Mouse (Mus musculus) MEL (cell line): ENCODE measurements around the gene Acta1. TPM values are rescaled to one million over a fixed set of nuclear protein-coding genes. Genes with fewer than 3 reads are reported as not detected.

Experiments used
- DNase-seq: peaks from one replicate; pipeline ENCODE4 v3.0.0; 2011; ENCODE audit warnings: low read depth, low spot score
- H3K27ac ChIP-seq: 2 replicates; pipeline ENCODE4 v1.5.1; 2012; ENCODE audit warnings: low read depth, mild to moderate bottlenecking, control low read depth, low read length, moderate library complexity; ENCODE audit not compliant: control insufficient read depth
- H3K27me3 ChIP-seq, 2 experiments: fragments of 150-350 bp in 1 of 2; sonication (generic) in 1 of 2; 2 replicates each; pipeline ENCODE4 v1.6.1; 2012; ENCODE audit warnings: low read length in 2 of 2, mild to moderate bottlenecking in 2 of 2, improper control_type of control experiment in 1 of 2, moderate library complexity in 1 of 2; ENCODE audit not compliant: insufficient read depth in 2 of 2, control insufficient read depth in 1 of 2
- H3K36me3 ChIP-seq, 2 experiments: 2 replicates each; pipeline ENCODE4 v1.6.1; 2012 to 2014; ENCODE audit warnings: low read length in 2 of 2, improper control_type of control experiment in 1 of 2, inconsistent platforms in 1 of 2, mild to moderate bottlenecking in 1 of 2; ENCODE audit not compliant: insufficient read depth in 2 of 2, control insufficient read depth in 1 of 2
- H3K4me1 ChIP-seq, 2 experiments: fragments of 150-350 bp in 1 of 2; sonication (generic) in 1 of 2; 2 replicates each; pipeline ENCODE4 v1.6.1; 2012; ENCODE audit warnings: low read length in 2 of 2, improper control_type of control experiment in 1 of 2, mild to moderate bottlenecking in 1 of 2; ENCODE audit not compliant: insufficient read depth in 2 of 2, control insufficient read depth in 1 of 2
- H3K4me3 ChIP-seq, 2 experiments: fragments of 150-350 bp in 1 of 2; sonication (generic) in 1 of 2; 2 replicates each; pipeline ENCODE4 v1.5.1; 2012; ENCODE audit warnings: low read depth in 2 of 2, low read length in 2 of 2, mild to moderate bottlenecking in 2 of 2, moderate library complexity in 2 of 2, control low read depth in 1 of 2, improper control_type of control experiment in 1 of 2; ENCODE audit not compliant: control insufficient read depth in 1 of 2, insufficient read depth in 1 of 2
- H3K79me2 ChIP-seq: 2 replicates; pipeline ENCODE4 v1.6.1; 2012; ENCODE audit warnings: mild to moderate bottlenecking, low read length, moderate library complexity; ENCODE audit not compliant: control insufficient read depth, poor library complexity, insufficient read depth
- H3K9ac ChIP-seq: 2 replicates; pipeline ENCODE4 v1.6.1; 2012; ENCODE audit warnings: low read depth, mild to moderate bottlenecking, control low read depth, low read length, moderate library complexity; ENCODE audit not compliant: control insufficient read depth, poor library complexity, severe bottlenecking
- H3K9me3 ChIP-seq: fragments of 150-350 bp; sonication (generic); replicated peaks from 2 replicates; pipeline ENCODE4 v1.6.1; 2012; ENCODE audit warnings: mild to moderate bottlenecking, low read length, improper control_type of control experiment, moderate library complexity; ENCODE audit not compliant: insufficient read depth
- BHLHE40 ChIP-seq: IDR thresholded peaks from 2 replicates; pipeline ENCODE4 v1.6.1; 2012; ENCODE audit warnings: low read depth, mild to moderate bottlenecking, inconsistent platforms, low read length, improper control_type of control experiment, borderline replicate concordance
- CHD1 ChIP-seq: IDR thresholded peaks from 2 replicates; pipeline ENCODE4 v1.6.1; 2012; ENCODE audit warnings: low read depth, mild to moderate bottlenecking, inconsistent platforms, low read length, improper control_type of control experiment
- CTCF ChIP-seq, 3 experiments: IDR thresholded peaks in 2 of 3; conservative IDR thresholded peaks in 1 of 3; 2 replicates each; pipeline ENCODE4 v1.5.1; 2011 to 2012; ENCODE audit warnings: low read length in 3 of 3, low read depth in 2 of 3, mild to moderate bottlenecking in 2 of 3, improper control_type of control experiment in 1 of 3, inconsistent platforms in 1 of 3, mixed read lengths in 1 of 3, moderate library complexity in 1 of 3; ENCODE audit not compliant: control insufficient read depth in 1 of 3, insufficient read depth in 1 of 3, poor library complexity in 1 of 3, severe bottlenecking in 1 of 3
- ELF1 ChIP-seq: IDR thresholded peaks from 2 replicates; pipeline ENCODE4 v1.6.1; 2014; ENCODE audit warnings: low read depth, mild to moderate bottlenecking, inconsistent platforms, low read length, improper control_type of control experiment, moderate library complexity
- EP300 ChIP-seq, 2 experiments: IDR thresholded peaks; 2 replicates each; pipeline ENCODE4 v1.6.1; 2011; ENCODE audit warnings: improper control_type of control experiment in 2 of 2, low read length in 2 of 2, low read depth in 1 of 2, mild to moderate bottlenecking in 1 of 2
- ETS1 ChIP-seq: IDR thresholded peaks from 2 replicates; pipeline ENCODE4 v1.6.1; 2012; ENCODE audit warnings: low read depth, mild to moderate bottlenecking, inconsistent platforms, low read length, improper control_type of control experiment, moderate library complexity
- GABPA ChIP-seq: IDR thresholded peaks from 2 replicates; pipeline ENCODE4 v1.6.1; 2012; ENCODE audit warnings: low read depth, mild to moderate bottlenecking, inconsistent platforms, low read length, improper control_type of control experiment, moderate library complexity
- HCFC1 ChIP-seq: IDR thresholded peaks from 2 replicates; pipeline ENCODE4 v1.6.1; 2012; ENCODE audit warnings: low read depth, mild to moderate bottlenecking, inconsistent platforms, low read length, improper control_type of control experiment, moderate library complexity
- JUND ChIP-seq: IDR thresholded peaks from 2 replicates; pipeline ENCODE4 v1.6.1; 2011; ENCODE audit warnings: low read depth, mild to moderate bottlenecking, improper control_type of control experiment, low read length
- KAT2A ChIP-seq: conservative IDR thresholded peaks from 2 replicates; pipeline ENCODE4 v1.6.1; 2012; ENCODE audit warnings: low read depth, low read length, improper control_type of control experiment, inconsistent platforms
- MAFK ChIP-seq: IDR thresholded peaks from 2 replicates; pipeline ENCODE4 v1.6.1; 2011; ENCODE audit warnings: low read depth, mild to moderate bottlenecking, low read length, improper control_type of control experiment, borderline replicate concordance
- MAX ChIP-seq: IDR thresholded peaks from 2 replicates; pipeline ENCODE4 v1.6.1; 2011; ENCODE audit warnings: low read length, improper control_type of control experiment
- MAZ ChIP-seq: IDR thresholded peaks from 2 replicates; pipeline ENCODE4 v1.6.1; 2012; ENCODE audit warnings: low read depth, mild to moderate bottlenecking, inconsistent platforms, low read length, improper control_type of control experiment
- MXI1 ChIP-seq: IDR thresholded peaks from 2 replicates; pipeline ENCODE4 v1.6.1; 2011; ENCODE audit warnings: mild to moderate bottlenecking, low read depth, low read length, improper control_type of control experiment
- MYC ChIP-seq: IDR thresholded peaks from 2 replicates; pipeline ENCODE4 v1.6.1; 2011; ENCODE audit warnings: low read depth, mild to moderate bottlenecking, low read length, improper control_type of control experiment, moderate library complexity
- NRF1 ChIP-seq: IDR thresholded peaks from 2 replicates; pipeline ENCODE4 v1.6.1; 2014; ENCODE audit warnings: low read depth, mild to moderate bottlenecking, inconsistent platforms, low read length, improper control_type of control experiment, moderate library complexity; ENCODE audit not compliant: poor library complexity, insufficient read depth, severe bottlenecking
- POLR2AphosphoS5 ChIP-seq: IDR thresholded peaks from 2 replicates; pipeline ENCODE4 v1.6.1; 2012; ENCODE audit warnings: low read depth, borderline replicate concordance, mild to moderate bottlenecking, inconsistent platforms, low read length, moderate library complexity, mixed read lengths
- RAD21 ChIP-seq: IDR thresholded peaks from 2 replicates; pipeline ENCODE4 v1.6.1; 2011; ENCODE audit warnings: mild to moderate bottlenecking, low read depth, low read length, improper control_type of control experiment
- RCOR1 ChIP-seq: IDR thresholded peaks from 2 replicates; pipeline ENCODE4 v1.6.1; 2012; ENCODE audit warnings: low read depth, mild to moderate bottlenecking, inconsistent platforms, low read length, improper control_type of control experiment
- TAL1 ChIP-seq: IDR thresholded peaks from 2 replicates; pipeline ENCODE4 v1.6.1; 2012; ENCODE audit warnings: mild to moderate bottlenecking, inconsistent platforms, low read length, moderate library complexity, mixed read lengths
- USF1 ChIP-seq: IDR thresholded peaks from 2 replicates; pipeline ENCODE4 v1.6.1; 2014; ENCODE audit warnings: low read depth, mild to moderate bottlenecking, inconsistent platforms, low read length, improper control_type of control experiment, moderate library complexity
- ZKSCAN1 ChIP-seq: IDR thresholded peaks from 2 replicates; pipeline ENCODE4 v1.6.1; 2012; ENCODE audit warnings: low read depth, mild to moderate bottlenecking, inconsistent platforms, low read length, improper control_type of control experiment, moderate library complexity
- ZNF384 ChIP-seq: IDR thresholded peaks from 2 replicates; pipeline ENCODE4 v1.6.1; 2012; ENCODE audit warnings: low read depth, mild to moderate bottlenecking, inconsistent platforms, low read length, improper control_type of control experiment
- polyA plus RNA-seq, 2 experiments: library from polyadenylated mRNA; stranded (reverse) in 1 of 2; unstranded in 1 of 2; fragments of >175 nt in 1 of 2; fragments of >200 nt in 1 of 2; gene quantifications; 2 replicates each; pipeline versions ENCODE4 v1.2.1 to v1.2.4; 2012; ENCODE audit warnings: low replicate concordance in 2 of 2, low read depth in 1 of 2; ENCODE audit not compliant: insufficient read length in 2 of 2, insufficient read depth in 1 of 2, missing spikeins in 1 of 2
- total RNA-seq: library from RNA; depleted of rRNA; stranded (reverse); fragments of 300-350 nt; gene quantifications from 2 replicates; pipeline ENCODE4 v1.2.3, GENCODE M21; 2012

Gene Acta1
- total and polyA plus RNA-seq, 3 experiments = 0.23 to 0.32 TPM; not detected in 1

DNA sequence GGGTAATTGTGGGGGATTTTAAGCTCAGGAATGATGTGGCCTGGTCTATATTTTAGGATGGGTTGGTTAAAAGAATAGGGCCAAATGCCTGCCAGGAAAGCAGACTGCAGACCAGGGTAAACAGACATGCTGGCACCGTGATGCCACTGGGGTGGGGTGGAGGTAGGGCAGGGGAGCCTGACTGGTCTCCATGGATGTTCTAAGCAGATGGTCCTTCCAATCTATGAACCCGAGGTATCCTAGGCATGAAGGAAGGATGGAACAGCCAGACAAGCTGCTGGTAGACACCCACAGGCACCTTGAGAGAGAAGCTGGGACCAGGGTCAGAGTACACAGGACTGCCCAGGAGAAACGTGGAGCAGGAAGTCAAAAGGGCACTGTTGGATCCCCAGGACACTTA lies 47.0 kb downstream of the Acta1 start:
- H3K79me2 ChIP-seq = peaks cover 53% of the 10 kb centered on the region

DNA sequence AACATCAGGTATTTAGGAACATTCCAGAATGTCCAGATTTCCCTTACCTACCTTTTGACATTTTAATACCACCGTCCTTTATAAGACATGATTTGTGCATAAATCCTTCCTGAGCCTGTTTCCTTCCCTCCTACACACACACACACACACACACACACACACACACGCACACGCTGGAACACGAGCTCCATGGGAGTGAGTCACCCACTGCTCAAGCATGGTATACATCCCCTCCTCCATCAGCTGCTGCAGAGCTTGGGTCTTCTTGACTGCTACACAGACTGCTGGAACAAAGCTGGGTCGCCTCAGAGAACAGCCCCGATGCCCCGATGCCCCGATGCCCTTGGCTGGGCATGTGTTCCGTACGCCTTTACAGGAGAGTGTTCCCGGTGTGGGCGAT lies 48.0 kb downstream of the Acta1 start:
- no peaks in the 10 kb centered on the region for H3K9me3 ChIP-seq
- no peaks in the 10 kb centered on the region for H3K27me3 ChIP-seq
- no peak for DNase-seq
- TF ChIP-seq TAL1 = no peak
- TF ChIP-seq MAFK = no peak
- no peak for TF ChIP-seq MAZ
- TF ChIP-seq ETS1 = no peak
- no peak for TF ChIP-seq MYC
- no peak for TF ChIP-seq HCFC1
- no peak for TF ChIP-seq JUND
- no peak for TF ChIP-seq CTCF (IDR thresholded peaks at IDR 0.05 in 2 of 3, conservative IDR thresholded peaks at IDR 0.05 in 1 of 3; ENCODE audit: control insufficient read depth in 1 of 3, insufficient read depth in 1 of 3, low read depth in 2 of 3, low read length in 3 of 3, poor library complexity in 1 of 3, severe bottlenecking in 1 of 3)
- no peak for TF ChIP-seq POLR2AphosphoS5
- TF ChIP-seq ZNF384 = no peak
- TF ChIP-seq MAX = no peak
- TF ChIP-seq NRF1 = no peak
- TF ChIP-seq RCOR1 = no peak
- TF ChIP-seq CHD1 = no peak
- no peak for TF ChIP-seq BHLHE40
- no peak for TF ChIP-seq USF1
- TF ChIP-seq RAD21 = no peak
- no peak for TF ChIP-seq GABPA
- TF ChIP-seq ELF1 = no peak
- no peak for TF ChIP-seq MXI1
- H3K4me3 ChIP-seq = no peak overlapping the region
- H3K79me2 ChIP-seq = peaks cover 45% of the 10 kb centered on the region
- H3K9ac ChIP-seq = no peak overlapping the region
- H3K27ac ChIP-seq = no peak overlapping the region
- peaks cover 0 to 8% of the 10 kb centered on the region in 2 experiments; a peak in 1 of 4 replicates for H3K4me1 ChIP-seq
- peaks cover 2 to 3% of the 10 kb centered on the region in 2 experiments; a peak in 2 of 4 replicates for H3K36me3 ChIP-seq

More for the DNA sequence above, 47.0 kb downstream of the Acta1 start:
- H3K9me3 ChIP-seq = no peaks in the 10 kb centered on the region
- H3K27ac ChIP-seq = no peak overlapping the region
- TF ChIP-seq RAD21 (no peak), ELF1 (no peak), ZKSCAN1 (no peak), KAT2A (no peak), EP300 (IDR thresholded peaks at IDR 0.05; ENCODE audit: low read depth in 1 of 2, low read length in 2 of 2) (no peak), TAL1 (no peak)
- no peak overlapping the region for H3K9ac ChIP-seq
- peaks cover 2 to 3% of the 10 kb centered on the region in 2 experiments; a peak in 2 of 4 replicates for H3K36me3 ChIP-seq
- no peaks in the 10 kb centered on the region for H3K27me3 ChIP-seq
- peaks cover 0 to 8% of the 10 kb centered on the region in 2 experiments; a peak in 1 of 4 replicates for H3K4me1 ChIP-seq
- no peak for DNase-seq
- H3K4me3 ChIP-seq = no peak overlapping the region
